Mouse (Mus musculus) midbrain, embryonic 15.5 days (tissue): Measurements from ENCODE around the gene Shc3. TPM values are rescaled to one million over a fixed set of nuclear protein-coding genes. Genes with fewer than 3 reads are reported as not detected.

Experiments used
- ATAC-seq: fragments of 200-750 bp; cut with Nextera tagmentation; replicated peaks from 2 replicates; pipeline ENCODE4 v1.8.0; 2017; ENCODE audit warnings: moderate TSS enrichment
- H3K27ac ChIP-seq: fragments of 300-500 bp; sonication (generic); 2 replicates; pipeline ENCODE4 v1.5.1; 2015; ENCODE audit warnings: mild to moderate bottlenecking, inconsistent platforms
- H3K27me3 ChIP-seq: fragments of 300-500 bp; sonication (generic); replicated peaks from 2 replicates; pipeline ENCODE4 v1.6.1; 2015; ENCODE audit warnings: inconsistent platforms
- H3K36me3 ChIP-seq: fragments of 300-500 bp; sonication (generic); replicated peaks from 2 replicates; pipeline ENCODE4 v1.6.1; 2015; ENCODE audit warnings: inconsistent platforms
- H3K4me1 ChIP-seq: fragments of 300-500 bp; sonication (generic); 2 replicates; pipeline ENCODE4 v1.6.1; 2015; ENCODE audit warnings: inconsistent platforms
- H3K4me2 ChIP-seq: fragments of 300-500 bp; sonication (generic); 2 replicates; pipeline ENCODE4 v1.6.1; 2015; ENCODE audit warnings: inconsistent platforms, mild to moderate bottlenecking, moderate library complexity
- H3K4me3 ChIP-seq: fragments of 300-500 bp; sonication (generic); 2 replicates; pipeline ENCODE4 v1.5.1; 2015; ENCODE audit warnings: mild to moderate bottlenecking, inconsistent platforms
- H3K9ac ChIP-seq: fragments of 300-500 bp; sonication (generic); 2 replicates; pipeline ENCODE4 v1.6.1; 2015; ENCODE audit warnings: mild to moderate bottlenecking, inconsistent platforms
- H3K9me3 ChIP-seq: fragments of 300-500 bp; sonication (generic); 2 replicates; pipeline ENCODE4 v1.6.1; 2016; ENCODE audit warnings: inconsistent platforms
- WGBS: fragments of 180-500 bp; shearing (Covaris S2); methylation state at CpG from one replicate; pipeline ENCODE4 v1.1.7; 2015; ENCODE audit warnings: mixed read lengths; 5-methylcytosine and 5-hydroxymethylcytosine counted together
- polyA plus RNA-seq: library from polyadenylated mRNA; unstranded; fragments of >200 nt; fragmentation: Nextera tagmentation; extraction: Ambion mirVana; gene quantifications from 2 replicates; pipeline ENCODE4 v1.2.1, GENCODE M21; 2015

The Shc3 gene
- polyA plus RNA-seq, 1 experiment from 2014 or later: 8.1 TPM

- peak overlapping the region; percentile 1; the same call in 1 of the 2 replicates for H3K27ac ChIP-seq
- WGBS: under 1% methylated on average over 42 of the region's 42 CpGs
- peak overlapping the region; percentile 96 for H3K4me2 ChIP-seq
- peaks cover 7% of the 10 kb centered on the region; the same call in 1 of the 2 replicates for H3K27me3 ChIP-seq
- H3K4me1 ChIP-seq: peaks cover 46% of the 10 kb centered on the region
- no peaks in the 10 kb centered on the region for H3K36me3 ChIP-seq
- ATAC-seq: no peak
- peak overlapping the region; percentile 57 for H3K4me3 ChIP-seq
- peak overlapping the region; percentile 57 for H3K9ac ChIP-seq
- H3K9me3 ChIP-seq: no peaks in the 10 kb centered on the region
Measured at GRCm38 (mm10) chr13:51567078-51567395, 2.2 kb downstream of the Shc3 start.

GRCm38 (mm10) chr13:51566371-51567077 is 2.7 kb downstream of the Shc3 start:
- ATAC-seq: no peak
- no peaks in the 10 kb centered on the region for H3K36me3 ChIP-seq
- H3K4me1 ChIP-seq: peaks cover 46% of the 10 kb centered on the region
- peak overlapping the region; percentile 57 for H3K9ac ChIP-seq
- H3K4me2 ChIP-seq: peak overlapping the region; percentile 96
- peak overlapping the region; percentile 57 for H3K4me3 ChIP-seq
- 6% methylated on average over 22 of the region's 22 CpGs for WGBS
- H3K9me3 ChIP-seq: no peaks in the 10 kb centered on the region
- H3K27me3 ChIP-seq: peaks cover 7% of the 10 kb centered on the region; the same call in 1 of the 2 replicates
- no peak overlapping the region for H3K27ac ChIP-seq

- H3K4me3 ChIP-seq: peak overlapping the region; percentile 57; the same call in 1 of the 2 replicates
- peaks cover 7% of the 10 kb centered on the region; the same call in 1 of the 2 replicates for H3K27me3 ChIP-seq
- no peak overlapping the region for H3K27ac ChIP-seq
- WGBS: 69% methylated on average over 6 of the region's 6 CpGs
- no peaks in the 10 kb centered on the region for H3K9me3 ChIP-seq
- no peaks in the 10 kb centered on the region for H3K36me3 ChIP-seq
- H3K4me2 ChIP-seq: peak overlapping the region; percentile 96
- no peak overlapping the region for H3K9ac ChIP-seq
- peaks cover 35% of the 10 kb centered on the region for H3K4me1 ChIP-seq
- ATAC-seq: no peak
Measured at GRCm38 (mm10) chr13:51564741-51565140, 4.5 kb downstream of the Shc3 start.

GRCm38 (mm10) chr13:51553343-51553742 is 15.9 kb downstream of the Shc3 start:
- no peaks in the 10 kb centered on the region for H3K36me3 ChIP-seq
- 93% methylated on average over 11 of the region's 11 CpGs for WGBS
- no peak for ATAC-seq
- no peak overlapping the region for H3K27ac ChIP-seq
- no peak overlapping the region for H3K4me3 ChIP-seq
- no peak overlapping the region for H3K4me2 ChIP-seq
- no peaks in the 10 kb centered on the region for H3K27me3 ChIP-seq
- H3K4me1 ChIP-seq: no peaks in the 10 kb centered on the region
- no peak overlapping the region for H3K9ac ChIP-seq
- no peaks in the 10 kb centered on the region for H3K9me3 ChIP-seq

GRCm38 (mm10) chr13:51552233-51552632 is 17.0 kb downstream of the Shc3 start:
- Histone ChIP-seq H3K27me3 (no peaks in the 10 kb centered on the region), H3K36me3 (no peaks in the 10 kb centered on the region), H3K4me1 (no peaks in the 10 kb centered on the region), H3K4me2 (no peak overlapping the region), H3K4me3 (no peak overlapping the region), H3K9me3 (no peaks in the 10 kb centered on the region), H3K9ac (no peak overlapping the region), H3K27ac (no peak overlapping the region)
- WGBS: 45% methylated on average over 3 of the region's 3 CpGs
- no peak; the same call in 1 of the 2 replicates for ATAC-seq

GRCm38 (mm10) chr13:51551824-51552223 is 17.4 kb downstream of the Shc3 start:
- WGBS: 67% methylated on average over 3 of the region's 3 CpGs
- Histone ChIP-seq H3K9ac (no peak overlapping the region), H3K36me3 (no peaks in the 10 kb centered on the region), H3K4me1 (no peaks in the 10 kb centered on the region), H3K27ac (no peak overlapping the region), H3K27me3 (no peaks in the 10 kb centered on the region), H3K4me2 (no peak overlapping the region), H3K4me3 (no peak overlapping the region), H3K9me3 (no peaks in the 10 kb centered on the region)
- ATAC-seq: peak; percentile 27; the same call in 1 of the 2 replicates

GRCm38 (mm10) chr13:51539816-51540215 is 29.4 kb downstream of the Shc3 start:
- H3K27ac ChIP-seq: no peak overlapping the region
- ATAC-seq: no peak
- H3K36me3 ChIP-seq: no peaks in the 10 kb centered on the region
- no peaks in the 10 kb centered on the region for H3K4me1 ChIP-seq
- H3K9me3 ChIP-seq: no peaks in the 10 kb centered on the region
- H3K9ac ChIP-seq: no peak overlapping the region
- H3K4me2 ChIP-seq: no peak overlapping the region
- H3K4me3 ChIP-seq: no peak overlapping the region
- no peaks in the 10 kb centered on the region for H3K27me3 ChIP-seq
- 90% methylated on average over 8 of the region's 8 CpGs for WGBS

- 85% methylated on average over 7 of the region's 7 CpGs for WGBS
Measured at GRCm38 (mm10) chr13:51535326-51535725, 33.9 kb downstream of the Shc3 start.

GRCm38 (mm10) chr13:51526480-51526879 is 42.7 kb downstream of the Shc3 start:
- ATAC-seq: no peak
- Histone ChIP-seq H3K27ac (no peak overlapping the region), H3K27me3 (no peaks in the 10 kb centered on the region), H3K4me1 (no peaks in the 10 kb centered on the region), H3K4me3 (no peak overlapping the region), H3K4me2 (no peak overlapping the region), H3K9me3 (no peaks in the 10 kb centered on the region), H3K36me3 (no peaks in the 10 kb centered on the region), H3K9ac (no peak overlapping the region)
- 65% methylated on average over 7 of the region's 7 CpGs for WGBS

More at GRCm38 (mm10) chr13:51535326-51535725, 33.9 kb downstream of the Shc3 start:
- Histone ChIP-seq H3K9me3 (no peaks in the 10 kb centered on the region), H3K27ac (no peak overlapping the region), H3K4me3 (no peak overlapping the region), H3K36me3 (no peaks in the 10 kb centered on the region), H3K27me3 (no peaks in the 10 kb centered on the region), H3K4me1 (no peaks in the 10 kb centered on the region), H3K4me2 (no peak overlapping the region), H3K9ac (no peak overlapping the region)
- ATAC-seq: no peak

GRCm38 (mm10) chr13:51524316-51524715 is 44.9 kb downstream of the Shc3 start:
- 96% methylated on average over 4 of the region's 4 CpGs for WGBS
- Histone ChIP-seq H3K9ac (no peak overlapping the region), H3K36me3 (no peaks in the 10 kb centered on the region), H3K27ac (no peak overlapping the region), H3K9me3 (no peaks in the 10 kb centered on the region), H3K4me1 (no peaks in the 10 kb centered on the region), H3K4me3 (no peak overlapping the region), H3K27me3 (no peaks in the 10 kb centered on the region), H3K4me2 (no peak overlapping the region)
- ATAC-seq: no peak

GRCm38 (mm10) chr13:51523311-51523710 is 45.9 kb downstream of the Shc3 start:
- H3K9me3 ChIP-seq: no peaks in the 10 kb centered on the region
- no peak for ATAC-seq
- no peaks in the 10 kb centered on the region for H3K36me3 ChIP-seq
- H3K27ac ChIP-seq: no peak overlapping the region
- no peaks in the 10 kb centered on the region for H3K27me3 ChIP-seq
- H3K4me3 ChIP-seq: no peak overlapping the region
- 94% methylated on average over 10 of the region's 10 CpGs for WGBS
- H3K4me1 ChIP-seq: no peaks in the 10 kb centered on the region
- H3K4me2 ChIP-seq: no peak overlapping the region
- H3K9ac ChIP-seq: no peak overlapping the region

- Histone ChIP-seq H3K27me3 (no peaks in the 10 kb centered on the region), H3K9me3 (no peaks in the 10 kb centered on the region), H3K4me2 (no peak overlapping the region), H3K4me1 (no peaks in the 10 kb centered on the region), H3K4me3 (no peak overlapping the region), H3K9ac (no peak overlapping the region), H3K36me3 (no peaks in the 10 kb centered on the region), H3K27ac (no peak overlapping the region)
- WGBS: 96% methylated on average over 6 of the region's 6 CpGs
- no peak for ATAC-seq
Measured at GRCm38 (mm10) chr13:51518880-51519279, 50.3 kb downstream of the Shc3 start.

- no peak overlapping the region for H3K27ac ChIP-seq
- H3K36me3 ChIP-seq: no peaks in the 10 kb centered on the region
- ATAC-seq: no peak
- H3K4me3 ChIP-seq: no peak overlapping the region
- H3K27me3 ChIP-seq: no peaks in the 10 kb centered on the region
- no peaks in the 10 kb centered on the region for H3K4me1 ChIP-seq
- no peak overlapping the region for H3K9ac ChIP-seq
- H3K4me2 ChIP-seq: no peak overlapping the region
- H3K9me3 ChIP-seq: no peaks in the 10 kb centered on the region
- 81% methylated on average over 4 of the region's 4 CpGs for WGBS
Measured at GRCm38 (mm10) chr13:51517943-51518342, 51.3 kb downstream of the Shc3 start.
